Mouse (Mus musculus) embryonic fibroblast, embryonic 13.5 days (primary cell): ENCODE results near the gene Hexb.

Source experiments
- CTCF ChIP-seq: IDR thresholded peaks from 2 replicates; pipeline ENCODE4 v1.5.1; 2011; ENCODE audit warnings: mild to moderate bottlenecking, control low read depth, low read length, moderate library complexity, borderline replicate concordance; ENCODE audit not compliant: insufficient read depth
- POLR2A ChIP-seq: IDR thresholded peaks from 2 replicates; pipeline ENCODE4 v1.6.1; 2011; ENCODE audit warnings: low read depth, mild to moderate bottlenecking, control low read depth, low read length, moderate library complexity

- TF ChIP-seq CTCF (no peak), POLR2A (no peak)
These were observed 18.0 kb upstream of the Hexb start for GRCm38 (mm10) chr13:97216196-97216595.
